Mouse (Mus musculus) heart, adult 2 months (tissue): ENCODE measurements around the gene Atp6v1g2. TPM values are rescaled to one million over a fixed set of nuclear protein-coding genes. Genes with fewer than 3 reads are reported as not detected.

ENCODE experiments used
- DNase-seq, 2 experiments: peaks; one replicate each; pipeline ENCODE4 v3.0.0; 2021
- H3K27ac ChIP-seq: fragments of 200-600 bp; 2 replicates; pipeline ENCODE4 v1.8.1; 2022
- H3K27me3 ChIP-seq: fragments of 200-500 bp; 2 replicates; pipeline ENCODE4 v1.6.1; 2012; ENCODE audit warnings: mild to moderate bottlenecking, low read length, inconsistent platforms, mixed read lengths; ENCODE audit not compliant: control insufficient read depth, insufficient read depth
- H3K36me3 ChIP-seq: fragments of 200-500 bp; 2 replicates; pipeline ENCODE4 v1.6.1; 2012; ENCODE audit warnings: low read length, inconsistent platforms; ENCODE audit not compliant: control insufficient read depth, insufficient read depth
- H3K4me1 ChIP-seq: fragments of 200-500 bp; 2 replicates; pipeline ENCODE4 v1.6.1; 2011; ENCODE audit warnings: low read length; ENCODE audit not compliant: control insufficient read depth, insufficient read depth
- H3K4me3 ChIP-seq: fragments of 200-600 bp; 2 replicates; pipeline ENCODE4 v1.8.1; 2022
- H3K79me2 ChIP-seq: fragments of 200-500 bp; replicated peaks from 2 replicates; pipeline ENCODE4 v1.6.1; 2012; ENCODE audit warnings: mild to moderate bottlenecking, inconsistent platforms, low read length, moderate library complexity, mixed read lengths; ENCODE audit not compliant: control insufficient read depth, insufficient read depth
- H3K9ac ChIP-seq: fragments of 200-500 bp; 2 replicates; pipeline ENCODE4 v1.6.1; 2012; ENCODE audit warnings: low read depth, mild to moderate bottlenecking, control low read depth, inconsistent platforms, low read length, mixed read lengths
- CTCF ChIP-seq: fragments of 200-600 bp; IDR thresholded peaks from 2 replicates; pipeline ENCODE4 v1.8.1; 2022; ENCODE audit warnings: antibody characterized with exemption, mild to moderate bottlenecking, moderate library complexity
- EP300 ChIP-seq: fragments of 200-500 bp; IDR thresholded peaks from 2 replicates; pipeline ENCODE4 v1.6.1; 2011; ENCODE audit warnings: low read depth, low read length, control low read depth; ENCODE audit not compliant: insufficient read depth
- POLR2A ChIP-seq: fragments of 200-500 bp; IDR thresholded peaks from 2 replicates; pipeline ENCODE4 v1.6.1; 2011; ENCODE audit warnings: mild to moderate bottlenecking, low read depth, low read length, control low read depth; ENCODE audit not compliant: insufficient read depth
- WGBS: fragments of 180-500 bp; shearing (Covaris S2); methylation state at CpG from one replicate; pipeline ENCODE4 v1.1.7; 2018; 5-methylcytosine and 5-hydroxymethylcytosine counted together
- intact Hi-C: fragments of 180-260 bp; cut with DNase I; formaldehyde crosslinking; loops from one replicate; pipeline ENCODE4 v1.15.1; 2025
- polyA plus RNA-seq: library from polyadenylated mRNA; depleted of rRNA; stranded (reverse); fragments of >200 nt; gene quantifications from 2 replicates; pipeline ENCODE4 v1.2.3, GENCODE M21; 2012
- total RNA-seq, 2 experiments: library from RNA; stranded (reverse); gene quantifications; 2 replicates each; pipeline ENCODE4 v1.2.3; 2021

Gene Atp6v1g2
- total and polyA plus RNA-seq, 3 experiments: 3.0 to 6.4 (median 3.2) TPM

GRCm38 (mm10) chr17:35200398-35200797, 33.1 kb upstream of the Atp6v1g2 start:
- peak in 1 of 2 experiments; percentile 50 for DNase-seq
- H3K4me3 ChIP-seq: no peak overlapping the region
- TF ChIP-seq CTCF (no peak), POLR2A (no peak)
- intact Hi-C loops: no loop called here
- no peaks in the 10 kb centered on the region for H3K36me3 ChIP-seq
- H3K27ac ChIP-seq: no peak overlapping the region
- peaks cover 2% of the 10 kb centered on the region for H3K4me1 ChIP-seq
- H3K79me2 ChIP-seq: no peaks in the 10 kb centered on the region
- 61% methylated on average over 11 of the region's 11 CpGs for WGBS
- no peak overlapping the region for H3K9ac ChIP-seq
- H3K27me3 ChIP-seq: no peaks in the 10 kb centered on the region; the same call in 1 of the 2 replicates

- H3K27ac ChIP-seq: peak overlapping the region; percentile 63
- H3K79me2 ChIP-seq: no peaks in the 10 kb centered on the region
- WGBS: 46% methylated on average over 11 of the region's 11 CpGs
- peak overlapping the region; percentile 43 for H3K4me3 ChIP-seq
- no peak overlapping the region for H3K9ac ChIP-seq
- H3K36me3 ChIP-seq: no peaks in the 10 kb centered on the region
- H3K4me1 ChIP-seq: peaks cover 2% of the 10 kb centered on the region
- H3K27me3 ChIP-seq: no peaks in the 10 kb centered on the region; the same call in 1 of the 2 replicates
- DNase-seq: peak in 1 of 2 experiments; percentile 6
- TF ChIP-seq EP300: no peak
- TF ChIP-seq POLR2A: no peak
- TF ChIP-seq CTCF: no peak
- intact Hi-C loops: no loop called here
Measured at GRCm38 (mm10) chr17:35201128-35201527, 32.3 kb upstream of the Atp6v1g2 start.

- H3K36me3 ChIP-seq: no peaks in the 10 kb centered on the region
- H3K27ac ChIP-seq: peak within 1 kb of the TSS; percentile 63
- H3K4me1 ChIP-seq: no peaks in the 10 kb centered on the region
- H3K27me3 ChIP-seq: no peaks in the 10 kb centered on the region; the same call in 1 of the 2 replicates
- TF ChIP-seq POLR2A (peak; percentile 92), CTCF (no peak), EP300 (no peak)
- WGBS: 24% methylated on average over 13 of the region's 13 CpGs
- H3K9ac ChIP-seq: no peak within 1 kb of the TSS
- intact Hi-C loops: no loop called here
- H3K4me3 ChIP-seq: peak within 1 kb of the TSS; percentile 43
- peak; percentile 79 for DNase-seq
- H3K79me2 ChIP-seq: no peaks in the 10 kb centered on the region
Measured at GRCm38 (mm10) chr17:35201787-35202186, 31.7 kb upstream of the Atp6v1g2 start, which contains the start of gene Tnf. Gene Tnf, minus strand, starts transcription at chr17:35202007.

GRCm38 (mm10) chr17:35202442-35202841, 31.0 kb upstream of the Atp6v1g2 start:
- H3K9ac ChIP-seq: no peak overlapping the region
- H3K4me3 ChIP-seq: no peak overlapping the region
- intact Hi-C loops: no loop called here
- H3K27ac ChIP-seq: no peak overlapping the region
- no peaks in the 10 kb centered on the region for H3K36me3 ChIP-seq
- H3K79me2 ChIP-seq: no peaks in the 10 kb centered on the region
- no peak for TF ChIP-seq POLR2A
- DNase-seq: peak in 1 of 2 experiments; percentile 2
- no peaks in the 10 kb centered on the region for H3K4me1 ChIP-seq
- 67% methylated on average over 4 of the region's 4 CpGs for WGBS
- no peaks in the 10 kb centered on the region; the same call in 1 of the 2 replicates for H3K27me3 ChIP-seq

- no peaks in the 10 kb centered on the region; the same call in 1 of the 2 replicates for H3K27me3 ChIP-seq
- TF ChIP-seq POLR2A (no peak), EP300 (no peak), CTCF (no peak)
- peak in 1 of 2 experiments; percentile 46 for DNase-seq
- peaks cover 2% of the 10 kb centered on the region for H3K4me1 ChIP-seq
- intact Hi-C loops: no loop called here
- WGBS: 53% methylated on average over 20 of the region's 20 CpGs
- H3K27ac ChIP-seq: no peak within 1 kb of the TSS
- H3K9ac ChIP-seq: no peak within 1 kb of the TSS
- H3K4me3 ChIP-seq: no peak within 1 kb of the TSS
- no peaks in the 10 kb centered on the region for H3K79me2 ChIP-seq
- no peaks in the 10 kb centered on the region for H3K36me3 ChIP-seq
Measured at GRCm38 (mm10) chr17:35204494-35205379, 28.7 kb upstream of the Atp6v1g2 start, which contains the start of gene Lta. Gene Lta, minus strand, starts transcription at chr17:35205351.

GRCm38 (mm10) chr17:35205380-35205769, 28.1 kb upstream of the Atp6v1g2 start:
- WGBS: 70% methylated on average over 10 of the region's 10 CpGs
- Histone ChIP-seq H3K27ac (no peak overlapping the region), H3K9ac (no peak overlapping the region), H3K36me3 (no peaks in the 10 kb centered on the region), H3K79me2 (no peaks in the 10 kb centered on the region), H3K27me3 (no peaks in the 10 kb centered on the region; the same call in 1 of the 2 replicates), H3K4me1 (peaks cover 2% of the 10 kb centered on the region), H3K4me3 (no peak overlapping the region)
- intact Hi-C loops: no loop called here
- no peak for DNase-seq
- TF ChIP-seq CTCF: no peak
